Mouse (Mus musculus) heart, embryonic 13.5 days (tissue): ENCODE measurements around the gene Rap1gap2. TPM values are rescaled to one million over a fixed set of nuclear protein-coding genes. Genes with fewer than 3 reads are reported as not detected.
A peak's percentile ranks its signal among the peaks of the same experiment; 100 is the strongest.

Experiments
- ATAC-seq: fragments of 200-750 bp; cut with Nextera tagmentation; 2 replicates; pipeline ENCODE4 v1.8.0; 2017; ENCODE audit warnings: moderate TSS enrichment; ENCODE audit not compliant: insufficient number of reproducible peaks, low FRiP score, low TSS enrichment; ENCODE audit errors: extremely low read depth
- H3K27ac ChIP-seq: fragments of 300-500 bp; sonication (generic); replicated peaks from 2 replicates; pipeline ENCODE4 v1.5.1; 2015; ENCODE audit warnings: moderate library complexity, mild to moderate bottlenecking, inconsistent platforms
- H3K27me3 ChIP-seq: fragments of 300-500 bp; sonication (generic); replicated peaks from 2 replicates; pipeline ENCODE4 v1.6.1; 2015; ENCODE audit warnings: mild to moderate bottlenecking, inconsistent platforms
- H3K36me3 ChIP-seq: fragments of 300-500 bp; sonication (generic); 2 replicates; pipeline ENCODE4 v1.6.1; 2015; ENCODE audit warnings: mild to moderate bottlenecking, inconsistent platforms
- H3K4me1 ChIP-seq: fragments of 300-500 bp; sonication (generic); 2 replicates; pipeline ENCODE4 v1.6.1; 2015; ENCODE audit warnings: inconsistent platforms
- H3K4me2 ChIP-seq: fragments of 300-500 bp; sonication (generic); 2 replicates; pipeline ENCODE4 v1.6.1; 2015; ENCODE audit warnings: inconsistent platforms, mild to moderate bottlenecking, moderate library complexity
- H3K4me3 ChIP-seq: fragments of 300-500 bp; sonication (generic); 2 replicates; pipeline ENCODE4 v1.5.1; 2015; ENCODE audit warnings: moderate library complexity, mild to moderate bottlenecking, inconsistent platforms
- H3K9ac ChIP-seq: fragments of 300-500 bp; sonication (generic); 2 replicates; pipeline ENCODE4 v1.6.1; 2015; ENCODE audit warnings: inconsistent platforms, mild to moderate bottlenecking, moderate library complexity
- H3K9me3 ChIP-seq: fragments of 300-500 bp; sonication (generic); 2 replicates; pipeline ENCODE4 v1.6.1; 2016; ENCODE audit warnings: inconsistent platforms
- WGBS: fragments of 180-500 bp; shearing (Covaris S2); methylation state at CpG from one replicate; pipeline ENCODE4 v1.1.7; 2015; ENCODE audit warnings: mixed read lengths; 5-methylcytosine and 5-hydroxymethylcytosine counted together
- polyA plus RNA-seq: library from polyadenylated mRNA; unstranded; fragments of >200 nt; fragmentation: Nextera tagmentation; extraction: Ambion mirVana; gene quantifications from 2 replicates; pipeline ENCODE4 v1.2.1, GENCODE M21; 2015

Gene Rap1gap2
- polyA plus RNA-seq, 1 experiment from 2014 or later: 3.1 TPM

- Histone ChIP-seq H3K4me2 (peak overlapping the region; percentile 94), H3K9me3 (no peaks in the 10 kb centered on the region), H3K9ac (peak overlapping the region; percentile 83), H3K27me3 (peaks cover 50% of the 10 kb centered on the region), H3K27ac (peak overlapping the region; percentile 76), H3K4me3 (peak overlapping the region; percentile 73), H3K36me3 (no peaks in the 10 kb centered on the region), H3K4me1 (peaks cover 62% of the 10 kb centered on the region)
- ATAC-seq: no peak
- WGBS: under 1% methylated on average over 29 of the region's 29 CpGs
Observed at GRCm38 (mm10) chr11:74521981-74522486, 88.7 kb downstream of the Rap1gap2 start.

GRCm38 (mm10) chr11:74520201-74520600 is 90.5 kb downstream of the Rap1gap2 start:
- Histone ChIP-seq H3K27me3 (peaks cover 45% of the 10 kb centered on the region), H3K9me3 (no peaks in the 10 kb centered on the region), H3K4me1 (peaks cover 70% of the 10 kb centered on the region), H3K4me3 (no peak overlapping the region), H3K9ac (no peak overlapping the region), H3K27ac (no peak overlapping the region), H3K36me3 (no peaks in the 10 kb centered on the region), H3K4me2 (no peak overlapping the region)
- no peak for ATAC-seq
- 75% methylated on average over 3 of the region's 3 CpGs for WGBS

GRCm38 (mm10) chr11:74516112-74516511 is 94.6 kb downstream of the Rap1gap2 start:
- Histone ChIP-seq H3K4me1 (peaks cover 60% of the 10 kb centered on the region), H3K27me3 (peaks cover 13% of the 10 kb centered on the region), H3K9ac (no peak overlapping the region), H3K4me2 (no peak overlapping the region), H3K9me3 (no peaks in the 10 kb centered on the region), H3K4me3 (no peak overlapping the region), H3K36me3 (no peaks in the 10 kb centered on the region), H3K27ac (no peak overlapping the region)
- WGBS: 83% methylated on average over 5 of the region's 5 CpGs
- ATAC-seq: no peak

- H3K9ac ChIP-seq: peak overlapping the region; percentile 30
- no peaks in the 10 kb centered on the region for H3K36me3 ChIP-seq
- no peaks in the 10 kb centered on the region for H3K9me3 ChIP-seq
- no peak for ATAC-seq
- H3K4me3 ChIP-seq: no peak overlapping the region
- peaks cover 50% of the 10 kb centered on the region for H3K4me1 ChIP-seq
- peak overlapping the region; percentile 3 for H3K4me2 ChIP-seq
- H3K27me3 ChIP-seq: peaks cover 5% of the 10 kb centered on the region; the same call in 1 of the 2 replicates
- 12% methylated on average over 3 of the region's 3 CpGs for WGBS
- peak overlapping the region; percentile 67 for H3K27ac ChIP-seq
Observed at GRCm38 (mm10) chr11:74515046-74515445, 95.7 kb downstream of the Rap1gap2 start.

- Histone ChIP-seq H3K27me3 (no peaks in the 10 kb centered on the region), H3K9me3 (no peaks in the 10 kb centered on the region), H3K9ac (no peak overlapping the region), H3K27ac (no peak overlapping the region), H3K36me3 (no peaks in the 10 kb centered on the region), H3K4me3 (no peak overlapping the region), H3K4me2 (no peak overlapping the region), H3K4me1 (peaks cover 41% of the 10 kb centered on the region)
- WGBS: 81% methylated on average over 10 of the region's 10 CpGs
- no peak for ATAC-seq
Observed at GRCm38 (mm10) chr11:74512595-74512994, 98.1 kb downstream of the Rap1gap2 start.

GRCm38 (mm10) chr11:74506275-74506674 is 104.4 kb downstream of the Rap1gap2 start:
- ATAC-seq: no peak
- Histone ChIP-seq H3K27ac (no peak overlapping the region), H3K9ac (no peak overlapping the region), H3K36me3 (no peaks in the 10 kb centered on the region), H3K4me3 (no peak overlapping the region), H3K4me1 (peaks cover 8% of the 10 kb centered on the region), H3K9me3 (no peaks in the 10 kb centered on the region), H3K27me3 (no peaks in the 10 kb centered on the region), H3K4me2 (no peak overlapping the region)
- WGBS: 72% methylated on average over 6 of the region's 6 CpGs

- H3K9me3 ChIP-seq: no peaks in the 10 kb centered on the region
- no peak overlapping the region for H3K9ac ChIP-seq
- H3K27ac ChIP-seq: no peak overlapping the region
- H3K4me1 ChIP-seq: peaks cover 29% of the 10 kb centered on the region
- no peak overlapping the region for H3K4me2 ChIP-seq
- ATAC-seq: no peak
- no peaks in the 10 kb centered on the region for H3K36me3 ChIP-seq
- H3K27me3 ChIP-seq: no peaks in the 10 kb centered on the region
- H3K4me3 ChIP-seq: no peak overlapping the region
- WGBS: 83% methylated on average over 8 of the region's 8 CpGs
Observed at GRCm38 (mm10) chr11:74502485-74502884, 108.2 kb downstream of the Rap1gap2 start.

- no peak overlapping the region for H3K4me2 ChIP-seq
- no peak overlapping the region for H3K9ac ChIP-seq
- peaks cover 29% of the 10 kb centered on the region for H3K4me1 ChIP-seq
- no peaks in the 10 kb centered on the region for H3K9me3 ChIP-seq
- H3K27ac ChIP-seq: no peak overlapping the region
- no peak for ATAC-seq
- no peaks in the 10 kb centered on the region for H3K36me3 ChIP-seq
- H3K27me3 ChIP-seq: no peaks in the 10 kb centered on the region
- H3K4me3 ChIP-seq: no peak overlapping the region
Observed at GRCm38 (mm10) chr11:74501989-74502388, 108.7 kb downstream of the Rap1gap2 start.

GRCm38 (mm10) chr11:74501061-74501460 is 109.7 kb downstream of the Rap1gap2 start:
- peaks cover 29% of the 10 kb centered on the region for H3K4me1 ChIP-seq
- no peak for ATAC-seq
- H3K9me3 ChIP-seq: no peaks in the 10 kb centered on the region
- no peaks in the 10 kb centered on the region for H3K36me3 ChIP-seq
- H3K27me3 ChIP-seq: no peaks in the 10 kb centered on the region
- no peak overlapping the region for H3K4me3 ChIP-seq
- no peak overlapping the region for H3K4me2 ChIP-seq
- H3K9ac ChIP-seq: no peak overlapping the region; the same call in 1 of the 2 replicates
- WGBS: 70% methylated on average over 3 of the region's 3 CpGs
- no peak overlapping the region for H3K27ac ChIP-seq

DNA sequence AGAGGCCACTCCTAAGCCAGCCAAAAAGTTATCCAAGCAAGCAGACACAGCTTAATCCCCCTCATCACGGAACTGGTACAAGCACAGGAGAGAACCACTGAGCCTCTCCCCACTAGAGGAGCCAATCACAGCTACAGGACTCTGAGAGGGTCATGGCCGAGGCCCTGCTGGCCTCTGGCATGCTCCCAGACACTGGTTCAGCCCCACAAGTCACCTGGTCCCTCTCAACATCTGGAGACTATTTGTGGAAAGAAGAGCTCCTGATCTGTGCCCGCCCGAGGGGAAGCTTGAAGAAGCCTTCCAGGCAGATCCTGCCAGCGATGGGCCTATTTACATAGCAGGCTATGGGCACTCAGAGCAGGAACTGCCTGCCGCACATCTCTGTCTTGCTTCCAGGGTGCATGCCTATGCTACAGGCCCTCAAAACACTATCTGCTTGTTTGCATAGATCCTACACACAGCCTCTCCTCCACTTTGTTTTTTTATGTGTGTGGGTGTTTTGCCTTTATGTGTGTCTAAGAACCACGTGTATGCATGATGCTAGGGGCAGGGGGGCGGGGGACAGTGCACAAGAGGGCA is 111.1 kb downstream of the Rap1gap2 start:
- H3K4me3 ChIP-seq: no peak overlapping the region
- H3K9ac ChIP-seq: peak overlapping the region; percentile 38; the same call in 1 of the 2 replicates
- 34% methylated on average over 8 of the region's 8 CpGs for WGBS
- H3K27me3 ChIP-seq: no peaks in the 10 kb centered on the region
- no peak for ATAC-seq
- H3K36me3 ChIP-seq: no peaks in the 10 kb centered on the region
- H3K27ac ChIP-seq: peak overlapping the region; percentile 48
- peaks cover 30% of the 10 kb centered on the region for H3K4me1 ChIP-seq
- H3K9me3 ChIP-seq: 0 out of 2 replicates have a peak, but pooled peaks cover 2% of the 10 kb centered on the region
- H3K4me2 ChIP-seq: 0 out of 2 replicates have a peak overlapping the region, but pooled peaks have one; percentile 2

DNA sequence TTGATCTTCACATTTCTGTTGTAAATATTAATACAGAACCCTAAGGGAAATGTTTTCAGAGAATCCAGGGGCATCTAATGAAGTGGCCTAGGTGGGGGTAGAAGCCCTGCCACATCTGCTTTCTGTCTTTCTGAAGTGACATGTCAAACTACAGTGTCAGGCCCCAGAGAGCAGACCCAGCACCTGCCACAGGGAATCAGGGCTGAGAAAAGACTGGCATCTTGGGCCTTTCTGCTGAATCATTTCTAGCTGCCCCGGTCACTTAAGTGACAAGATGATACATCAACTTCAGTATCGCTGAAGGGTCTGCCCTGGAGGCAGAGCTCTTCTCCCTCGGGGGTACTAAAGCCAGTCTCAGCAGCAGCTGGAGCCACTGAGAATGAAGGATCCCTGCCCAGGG is 111.7 kb downstream of the Rap1gap2 start:
- no peak for ATAC-seq
- Histone ChIP-seq H3K4me3 (no peak overlapping the region), H3K9ac (peak overlapping the region; percentile 38; the same call in 1 of the 2 replicates), H3K36me3 (no peaks in the 10 kb centered on the region), H3K9me3 (0 out of 2 replicates have a peak, but pooled peaks cover 2% of the 10 kb centered on the region), H3K27ac (peak overlapping the region; percentile 48), H3K4me1 (peaks cover 36% of the 10 kb centered on the region), H3K4me2 (0 out of 2 replicates have a peak overlapping the region, but pooled peaks have one; percentile 2), H3K27me3 (no peaks in the 10 kb centered on the region)
- WGBS: 23% methylated on average over 3 of the region's 3 CpGs

DNA sequence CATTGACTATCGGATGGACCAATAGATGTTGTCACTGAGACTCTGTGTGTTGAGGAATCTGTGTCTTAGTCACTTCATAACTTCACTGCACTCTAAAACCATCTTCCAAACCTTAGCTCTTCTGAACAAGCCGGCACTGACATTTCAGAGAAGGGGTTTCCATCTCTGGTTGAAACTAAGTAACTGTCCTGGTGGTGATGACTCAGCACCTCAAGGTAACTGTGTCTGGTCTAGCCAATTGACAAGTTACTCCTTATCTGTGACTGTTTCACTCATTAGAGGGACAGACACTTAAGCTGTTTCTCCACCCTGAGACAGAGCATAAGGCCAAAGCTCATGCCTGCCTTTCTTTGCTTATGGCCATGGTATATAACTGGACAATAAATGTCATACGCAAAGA is 114.1 kb downstream of the Rap1gap2 start:
- Histone ChIP-seq H3K4me3 (no peak overlapping the region), H3K27me3 (no peaks in the 10 kb centered on the region), H3K9ac (no peak overlapping the region), H3K9me3 (0 out of 2 replicates have a peak, but pooled peaks cover 2% of the 10 kb centered on the region), H3K27ac (no peak overlapping the region), H3K4me1 (peaks cover 51% of the 10 kb centered on the region), H3K4me2 (no peak overlapping the region), H3K36me3 (no peaks in the 10 kb centered on the region)
- WGBS: 85% methylated on average over 3 of the region's 3 CpGs
- ATAC-seq: no peak
